Mouse (Mus musculus): ENCODE data around the gene Aire.

DNA sequence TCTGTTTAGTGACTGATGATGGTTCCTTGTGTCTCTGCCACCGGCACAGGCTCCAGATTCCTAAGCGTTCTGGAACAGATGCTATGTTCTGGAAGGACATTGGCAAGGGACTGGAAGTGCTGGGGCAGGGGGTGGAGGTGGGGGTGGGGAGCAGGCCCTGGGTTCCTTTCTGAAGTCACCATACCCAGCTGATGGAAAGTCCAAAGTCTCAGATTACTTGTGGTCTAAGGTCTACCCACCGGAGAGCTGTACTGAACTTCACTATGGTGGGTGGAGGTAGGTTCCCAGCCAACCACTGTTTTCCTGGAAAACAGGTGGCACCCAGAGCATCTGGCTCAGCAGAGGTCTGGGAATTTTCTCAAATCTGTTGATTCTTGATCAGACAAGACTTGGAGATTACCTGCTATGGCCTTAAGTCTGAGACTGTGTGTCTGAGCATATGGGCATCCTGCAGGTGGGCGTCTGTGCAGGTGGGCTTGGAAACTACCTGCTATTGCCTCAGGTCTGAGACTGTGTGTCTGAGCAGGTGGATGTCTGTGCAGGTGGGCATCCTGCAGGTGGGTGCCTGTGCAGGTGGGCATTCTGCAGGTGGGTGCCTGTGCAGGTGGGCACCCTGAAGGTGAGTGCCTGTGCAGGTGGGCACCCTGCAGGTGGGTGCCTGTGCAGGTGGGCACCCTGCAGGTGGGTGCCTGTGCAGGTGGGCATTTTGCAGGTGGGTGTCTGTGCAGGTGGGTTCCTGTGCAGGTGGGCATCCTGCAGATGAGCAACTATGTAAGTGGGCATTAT is 47.5 kb upstream of the Aire start:
- TF ChIP-seq GATA1 (IDR thresholded peaks at IDR 0.05; ENCODE audit: borderline replicate concordance, low read length) (no peak), FLI1 (IDR thresholded peaks at IDR 0.05; ENCODE audit: low read length) (no peak)

Measured in megakaryocyte, embryonic 14.5 days (primary cell).